Mouse (Mus musculus): Measurements from ENCODE around the gene Isyna1. TPM values are rescaled to one million over a fixed set of nuclear protein-coding genes. Genes with fewer than 3 reads are reported as not detected.

Isyna1 gene
- total and polyA plus RNA-seq, 2 experiments from 2014 or later = 140 to 176 TPM

GRCm38 (mm10) chr8:70594621-70595564, 720 bp downstream of the Isyna1 start:
- no peak for DNase-seq (ENCODE audit: low spot score)
- peak overlapping the region; percentile 71 for H3K27ac ChIP-seq (ENCODE audit: low read depth, low read length)
- H3K4me2 ChIP-seq (ENCODE audit: low read depth, low read length, poor library complexity, severe bottlenecking) = peak overlapping the region; percentile 89
- H3K27me3 ChIP-seq (ENCODE audit: insufficient read depth, low read length) = no peaks in the 10 kb centered on the region
- peak overlapping the region; percentile 53 for H3K4me3 ChIP-seq (ENCODE audit: low read depth, low read length)
- H3K36me3 ChIP-seq (ENCODE audit: insufficient read depth, low read length) = peaks cover 25% of the 10 kb centered on the region
- peak overlapping the region; percentile 74 for H3K9ac ChIP-seq (replicated peaks; ENCODE audit: low read length, poor library complexity, severe bottlenecking)
- no peaks in the 10 kb centered on the region for H3K9me3 ChIP-seq (ENCODE audit: low read length)
- WGBS = 14% methylated on average over 71 of the region's 82 CpGs
- H3K4me1 ChIP-seq (ENCODE audit: insufficient read depth, low read length) = peaks cover 15% of the 10 kb centered on the region; the same call in 1 of the 2 replicates
- ATAC-seq (ENCODE audit: low FRiP score) = peak; percentile 53
- TF ChIP-seq CTCF (IDR thresholded peaks at IDR 0.05) = no peak

DNA sequence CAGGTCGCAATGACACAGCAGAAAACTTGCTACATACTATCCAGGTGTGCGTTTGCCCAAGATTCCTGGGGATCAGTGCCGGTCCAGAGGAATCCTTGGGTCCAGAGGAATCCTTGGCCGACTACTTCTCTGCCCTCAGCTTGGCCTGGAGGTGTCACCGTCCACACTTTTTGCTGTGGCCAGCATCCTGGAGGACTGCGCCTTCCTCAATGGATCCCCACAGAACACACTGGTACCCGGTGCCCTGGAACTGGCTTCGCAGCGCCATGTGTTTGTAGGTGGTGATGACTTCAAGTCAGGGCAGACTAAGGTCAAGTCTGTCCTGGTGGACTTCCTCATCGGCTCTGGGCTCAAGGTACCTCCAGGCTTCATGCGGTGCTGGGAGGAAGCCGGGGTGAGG, 1.6 kb downstream of the Isyna1 start:
- Histone ChIP-seq H3K27ac (ENCODE audit: low read depth, low read length) (no peak overlapping the region), H3K4me1 (ENCODE audit: insufficient read depth, low read length) (peaks cover 19% of the 10 kb centered on the region; the same call in 1 of the 2 replicates), H3K36me3 (ENCODE audit: insufficient read depth, low read length) (peaks cover 17% of the 10 kb centered on the region), H3K4me3 (ENCODE audit: low read depth, low read length) (no peak overlapping the region), H3K27me3 (ENCODE audit: insufficient read depth, low read length) (no peaks in the 10 kb centered on the region), H3K9ac (replicated peaks; ENCODE audit: low read length, poor library complexity, severe bottlenecking) (no peak overlapping the region), H3K9me3 (ENCODE audit: low read length) (no peaks in the 10 kb centered on the region), H3K4me2 (ENCODE audit: low read depth, low read length, poor library complexity, severe bottlenecking) (no peak overlapping the region; the same call in 1 of the 2 replicates)
- TF ChIP-seq CTCF (IDR thresholded peaks at IDR 0.05) = no peak
- WGBS = 94% methylated on average over 12 of the region's 12 CpGs
- ATAC-seq (ENCODE audit: low FRiP score) (no peak), DNase-seq (ENCODE audit: low spot score) (no peak)

DNA sequence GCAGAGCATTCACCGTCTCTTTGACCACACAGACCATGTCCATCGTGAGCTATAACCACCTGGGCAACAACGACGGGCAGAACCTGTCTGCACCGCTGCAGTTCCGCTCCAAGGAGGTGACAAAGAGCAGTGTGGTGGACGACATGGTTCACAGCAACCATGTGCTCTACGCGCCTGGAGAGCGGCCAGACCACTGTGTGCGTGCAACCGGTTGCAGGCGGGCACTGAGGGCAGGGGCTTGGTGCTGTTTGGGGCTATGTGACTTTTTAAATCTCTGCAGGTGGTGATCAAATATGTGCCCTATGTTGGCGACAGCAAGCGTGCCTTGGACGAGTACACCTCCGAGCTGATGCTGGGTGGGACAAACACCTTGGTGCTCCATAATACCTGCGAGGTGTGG, 2.0 kb downstream of the Isyna1 start:
- Histone ChIP-seq H3K9ac (replicated peaks; ENCODE audit: low read length, poor library complexity, severe bottlenecking) (no peak overlapping the region), H3K4me2 (ENCODE audit: low read depth, low read length, poor library complexity, severe bottlenecking) (no peak overlapping the region), H3K27ac (ENCODE audit: low read depth, low read length) (no peak overlapping the region), H3K36me3 (ENCODE audit: insufficient read depth, low read length) (peaks cover 17% of the 10 kb centered on the region), H3K4me1 (ENCODE audit: insufficient read depth, low read length) (peaks cover 22% of the 10 kb centered on the region; the same call in 1 of the 2 replicates), H3K9me3 (ENCODE audit: low read length) (no peaks in the 10 kb centered on the region), H3K27me3 (ENCODE audit: insufficient read depth, low read length) (no peaks in the 10 kb centered on the region), H3K4me3 (ENCODE audit: low read depth, low read length) (no peak overlapping the region)
- 96% methylated on average over 18 of the region's 18 CpGs for WGBS
- no peak for ATAC-seq (ENCODE audit: low FRiP score)
- no peak for TF ChIP-seq CTCF (IDR thresholded peaks at IDR 0.05)
- DNase-seq (ENCODE audit: low spot score) = no peak

DNA sequence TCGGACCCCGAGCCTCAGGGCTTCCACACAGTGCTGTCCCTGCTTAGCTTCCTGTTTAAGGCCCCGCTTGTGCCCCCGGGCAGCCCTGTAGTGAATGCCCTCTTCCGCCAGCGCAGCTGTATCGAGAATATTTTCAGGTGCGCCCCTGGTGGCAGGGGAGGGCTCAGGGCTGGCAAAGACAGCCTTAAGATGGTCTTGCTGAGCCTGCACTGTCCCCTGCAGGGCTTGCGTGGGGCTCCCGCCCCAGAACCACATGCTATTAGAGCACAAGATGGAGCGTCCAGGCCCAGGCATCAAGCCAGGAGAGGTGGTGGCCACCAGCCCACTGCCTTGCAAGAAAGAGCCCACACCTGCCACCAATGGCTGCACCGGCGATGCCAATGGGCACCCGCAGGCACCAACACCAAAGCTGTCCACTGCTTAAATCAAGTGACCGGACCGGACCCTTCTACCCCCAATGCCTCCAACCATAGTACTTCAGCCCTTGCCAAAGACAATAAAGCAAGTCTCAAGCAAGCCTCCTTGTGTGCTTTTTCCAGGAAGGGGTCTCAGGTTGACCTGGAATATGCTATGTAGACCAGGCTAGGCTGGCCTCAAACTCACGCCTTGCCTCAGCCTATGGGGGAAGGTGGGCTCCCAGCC, 2.7 kb downstream of the Isyna1 start:
- Histone ChIP-seq H3K27me3 (ENCODE audit: insufficient read depth, low read length) (no peaks in the 10 kb centered on the region), H3K9ac (replicated peaks; ENCODE audit: low read length, poor library complexity, severe bottlenecking) (no peak overlapping the region), H3K9me3 (ENCODE audit: low read length) (no peaks in the 10 kb centered on the region), H3K4me1 (ENCODE audit: insufficient read depth, low read length) (peaks cover 24% of the 10 kb centered on the region; the same call in 1 of the 2 replicates), H3K4me3 (ENCODE audit: low read depth, low read length) (no peak overlapping the region), H3K4me2 (ENCODE audit: low read depth, low read length, poor library complexity, severe bottlenecking) (peak overlapping the region; percentile 52; the same call in 1 of the 2 replicates), H3K27ac (ENCODE audit: low read depth, low read length) (no peak overlapping the region), H3K36me3 (ENCODE audit: insufficient read depth, low read length) (peaks cover 12% of the 10 kb centered on the region)
- peak; percentile 52 for TF ChIP-seq CTCF (IDR thresholded peaks at IDR 0.05)
- no peak for ATAC-seq (ENCODE audit: low FRiP score)
- DNase-seq (ENCODE audit: low spot score) = no peak
- 84% methylated on average over 17 of the region's 17 CpGs for WGBS

GRCm38 (mm10) chr8:70597417-70598272, 3.5 kb downstream of the Isyna1 start:
- no peak for ATAC-seq (ENCODE audit: low FRiP score)
- H3K4me2 ChIP-seq (ENCODE audit: low read depth, low read length, poor library complexity, severe bottlenecking) = peak overlapping the region; percentile 52
- 16% methylated on average over 45 of the region's 68 CpGs for WGBS
- peak overlapping the region; percentile 30 for H3K4me3 ChIP-seq (ENCODE audit: low read depth, low read length)
- no peaks in the 10 kb centered on the region for H3K27me3 ChIP-seq (ENCODE audit: insufficient read depth, low read length)
- H3K36me3 ChIP-seq (ENCODE audit: insufficient read depth, low read length) = peaks cover 16% of the 10 kb centered on the region
- H3K9me3 ChIP-seq (ENCODE audit: low read length) = no peaks in the 10 kb centered on the region
- H3K9ac ChIP-seq (replicated peaks; ENCODE audit: low read length, poor library complexity, severe bottlenecking) = peak overlapping the region; percentile 56
- peaks cover 24% of the 10 kb centered on the region; the same call in 1 of the 2 replicates for H3K4me1 ChIP-seq (ENCODE audit: insufficient read depth, low read length)
- no peak for TF ChIP-seq CTCF (IDR thresholded peaks at IDR 0.05)
- H3K27ac ChIP-seq (ENCODE audit: low read depth, low read length) = no peak overlapping the region
- DNase-seq (ENCODE audit: low spot score) = no peak
